Mouse (Mus musculus) CH12.LX (cell line): ENCODE data around the gene Anpep. TPM values are rescaled to one million over a fixed set of nuclear protein-coding genes. Genes with fewer than 3 reads are reported as not detected.

Experiments used
- DNase-seq: peaks from one replicate; pipeline ENCODE4 v3.0.0-alpha.2; 2013; ENCODE audit errors: extremely low read depth
- H3K27ac ChIP-seq: 2 replicates; pipeline ENCODE4 v1.5.1; 2012; ENCODE audit warnings: low read depth, mild to moderate bottlenecking, control low read depth, moderate library complexity; ENCODE audit not compliant: insufficient read depth
- H3K27me3 ChIP-seq: replicated peaks from 2 replicates; pipeline ENCODE3; 2012; ENCODE audit warnings: inconsistent platforms
- H3K36me3 ChIP-seq, 2 experiments: replicated peaks in 1 of 2; 2 replicates each; pipeline versions ENCODE3 to v1.6.1; 2012; ENCODE audit warnings: inconsistent platforms in 1 of 2, low read length in 1 of 2, mild to moderate bottlenecking in 1 of 2, mixed read lengths in 1 of 2, moderate library complexity in 1 of 2; ENCODE audit not compliant: control insufficient read depth in 1 of 2, insufficient read depth in 1 of 2
- H3K4me1 ChIP-seq, 2 experiments: 2 replicates each; pipeline ENCODE4 v1.6.1; 2012; ENCODE audit warnings: inconsistent platforms in 1 of 2, moderate library complexity in 1 of 2; ENCODE audit not compliant: insufficient read depth in 2 of 2, control insufficient read depth in 1 of 2
- H3K4me2 ChIP-seq: 2 replicates; pipeline ENCODE4 v1.6.1; 2012; ENCODE audit warnings: low read depth, mild to moderate bottlenecking, control low read depth; ENCODE audit not compliant: poor library complexity, insufficient read depth, severe bottlenecking
- H3K4me3 ChIP-seq, 3 experiments: fragments of 150-350 bp in 1 of 3; sonication (generic) in 1 of 3; replicated peaks in 1 of 3; 2 replicates each; pipeline versions ENCODE3 to v1.5.1; 2011 to 2012; ENCODE audit warnings: low read depth in 2 of 3, low read length in 2 of 3, mild to moderate bottlenecking in 2 of 3, moderate library complexity in 2 of 3, control low read depth in 1 of 3, improper control_type of control experiment in 1 of 3, inconsistent platforms in 1 of 3, mixed read lengths in 1 of 3; ENCODE audit not compliant: poor library complexity in 1 of 3
- H3K79me2 ChIP-seq: replicated peaks from 2 replicates; pipeline ENCODE4 v1.6.1; 2012; ENCODE audit warnings: mild to moderate bottlenecking, moderate library complexity; ENCODE audit not compliant: control insufficient read depth, poor library complexity, insufficient read depth, severe bottlenecking; ENCODE audit errors: extremely low read depth
- H3K9ac ChIP-seq: 2 replicates; pipeline ENCODE4 v1.6.1; 2012; ENCODE audit warnings: low read depth, mild to moderate bottlenecking, control low read depth, moderate library complexity; ENCODE audit not compliant: insufficient read depth
- H3K9me3 ChIP-seq: replicated peaks from 2 replicates; pipeline ENCODE3; 2012; ENCODE audit warnings: low read length, inconsistent platforms, mixed read lengths
- CHD1 ChIP-seq: IDR thresholded peaks from 2 replicates; pipeline ENCODE4 v1.6.1; 2012; ENCODE audit warnings: low read depth, low read length, improper control_type of control experiment, inconsistent platforms
- E2F4 ChIP-seq: IDR thresholded peaks from 2 replicates; pipeline ENCODE4 v1.6.1; 2011; ENCODE audit warnings: low read depth, low read length, improper control_type of control experiment; ENCODE audit not compliant: insufficient replicate concordance
- ELF1 ChIP-seq: IDR thresholded peaks from 2 replicates; pipeline ENCODE4 v1.6.1; 2014; ENCODE audit warnings: low read depth, mild to moderate bottlenecking, inconsistent platforms, low read length, improper control_type of control experiment
- EP300 ChIP-seq: IDR thresholded peaks from 2 replicates; pipeline ENCODE4 v1.6.1; 2011; ENCODE audit warnings: low read length, improper control_type of control experiment
- ETS1 ChIP-seq: conservative IDR thresholded peaks from 2 replicates; pipeline ENCODE4 v1.6.1; 2012; ENCODE audit warnings: low read depth, mild to moderate bottlenecking, inconsistent platforms, low read length, improper control_type of control experiment, moderate library complexity
- GABPA ChIP-seq: IDR thresholded peaks from 2 replicates; pipeline ENCODE4 v1.6.1; 2012; ENCODE audit warnings: low read depth, low read length, improper control_type of control experiment, inconsistent platforms; ENCODE audit not compliant: insufficient replicate concordance
- IRF4 ChIP-seq: IDR thresholded peaks from 2 replicates; pipeline ENCODE4 v1.6.1; 2014; ENCODE audit warnings: low read depth, mild to moderate bottlenecking, inconsistent platforms, low read length, improper control_type of control experiment
- JUN ChIP-seq: IDR thresholded peaks from 2 replicates; pipeline ENCODE4 v1.6.1; 2011; ENCODE audit warnings: low read depth, mild to moderate bottlenecking, low read length, improper control_type of control experiment, moderate library complexity; ENCODE audit not compliant: insufficient read depth
- JUND ChIP-seq: conservative IDR thresholded peaks from 2 replicates; pipeline ENCODE4 v1.6.1; 2011; ENCODE audit warnings: low read depth, low read length, improper control_type of control experiment
- KAT2A ChIP-seq: IDR thresholded peaks from 2 replicates; pipeline ENCODE4 v1.6.1; 2012; ENCODE audit warnings: low read length, improper control_type of control experiment, inconsistent platforms; ENCODE audit not compliant: insufficient replicate concordance
- MAFK ChIP-seq: IDR thresholded peaks from 2 replicates; pipeline ENCODE4 v1.6.1; 2011; ENCODE audit warnings: low read length, improper control_type of control experiment; ENCODE audit not compliant: insufficient replicate concordance
- MAZ ChIP-seq: IDR thresholded peaks from 2 replicates; pipeline ENCODE4 v1.6.1; 2012; ENCODE audit warnings: low read depth, mild to moderate bottlenecking, inconsistent platforms, low read length, improper control_type of control experiment, moderate library complexity
- NELFE ChIP-seq: IDR thresholded peaks from 2 replicates; pipeline ENCODE4 v1.6.1; 2011; ENCODE audit warnings: low read depth, low read length, improper control_type of control experiment
- PAX5 ChIP-seq: IDR thresholded peaks from 2 replicates; pipeline ENCODE4 v1.6.1; 2012; ENCODE audit warnings: low read length, inconsistent platforms, mixed read lengths
- RAD21 ChIP-seq: IDR thresholded peaks from 2 replicates; pipeline ENCODE4 v1.6.1; 2011; ENCODE audit warnings: low read depth, mild to moderate bottlenecking, low read length, improper control_type of control experiment, moderate library complexity
- SIN3A ChIP-seq: IDR thresholded peaks from 2 replicates; pipeline ENCODE4 v1.6.1; 2012; ENCODE audit warnings: low read length, improper control_type of control experiment, inconsistent platforms
- SMC3 ChIP-seq: IDR thresholded peaks from 2 replicates; pipeline ENCODE4 v1.6.1; 2011; ENCODE audit warnings: low read depth, low read length, improper control_type of control experiment
- TCF12 ChIP-seq: IDR thresholded peaks from 2 replicates; pipeline ENCODE4 v1.6.1; 2014; ENCODE audit warnings: low read depth, mild to moderate bottlenecking, inconsistent platforms, low read length, improper control_type of control experiment
- USF1 ChIP-seq: IDR thresholded peaks from 2 replicates; pipeline ENCODE4 v1.6.1; 2014; ENCODE audit warnings: low read depth, mild to moderate bottlenecking, inconsistent platforms, low read length, improper control_type of control experiment
- ZKSCAN1 ChIP-seq: IDR thresholded peaks from 2 replicates; pipeline ENCODE4 v1.6.1; 2012; ENCODE audit warnings: low read depth, inconsistent platforms, low read length, improper control_type of control experiment, borderline replicate concordance
- ZMIZ1 ChIP-seq: IDR thresholded peaks from 2 replicates; pipeline ENCODE4 v1.6.1; 2012; ENCODE audit warnings: low read depth, mild to moderate bottlenecking, inconsistent platforms, low read length, improper control_type of control experiment
- dilution Hi-C: fragments of 300-500 bp; cut with MboI; formaldehyde crosslinking; loops from 2 replicates; pipeline ENCODE4 v1.14.3; 2020; ENCODE audit warnings: low sequenced_read_pairs; ENCODE audit not compliant: extremely low pct_unique_long_range_greater_than_20kb, extremely low pct_ligation_motif_present
- in situ Hi-C: fragments of 300-500 bp; cut with MboI; formaldehyde crosslinking; loops from 3 replicates; pipeline ENCODE4 v1.14.3; 2019; ENCODE audit warnings: low sequenced_read_pairs, low pct_ligation_motif_present, low pct_unique_long_range_greater_than_20kb, mixed read lengths
- polyA plus RNA-seq: library from polyadenylated mRNA; unstranded; fragments of >175 nt; gene quantifications from 2 replicates; pipeline ENCODE4 v1.2.1, GENCODE M21; 2012; ENCODE audit warnings: low read depth; ENCODE audit not compliant: insufficient read length
- total RNA-seq, 2 experiments: library from RNA; depleted of rRNA; stranded (reverse); fragments of 300-350 nt in 1 of 2; fragments of >200 nt in 1 of 2; gene quantifications; 2 replicates each; pipeline ENCODE4 v1.2.3; 2012 to 2014

The Anpep gene
- total and polyA plus RNA-seq, 3 experiments = 0.25 to 0.60 TPM; not detected in 1

GRCm38 (mm10) chr7:79881901-79882300 lies 21.0 kb upstream of the Anpep start:
- DNase-seq = no peak
- no peak overlapping the region for H3K9ac ChIP-seq
- H3K79me2 ChIP-seq = no peaks in the 10 kb centered on the region
- H3K27me3 ChIP-seq = no peaks in the 10 kb centered on the region
- H3K4me2 ChIP-seq = no peak overlapping the region
- in situ Hi-C loops = no loop called here
- H3K4me1 ChIP-seq = peaks cover 0 to 5% of the 10 kb centered on the region in 2 experiments; a peak in 1 of 4 replicates
- H3K9me3 ChIP-seq = no peaks in the 10 kb centered on the region
- dilution Hi-C loops = no loop called here
- no peak for TF ChIP-seq NELFE
- TF ChIP-seq EP300 = no peak
- TF ChIP-seq ETS1 = no peak
- peaks cover 39 to 85% of the 10 kb centered on the region in 2 experiments for H3K36me3 ChIP-seq
- no peak overlapping the region for H3K4me3 ChIP-seq
- H3K27ac ChIP-seq = no peak overlapping the region

GRCm38 (mm10) chr7:79880998-79881397 lies 20.1 kb upstream of the Anpep start:
- H3K27me3 ChIP-seq = no peaks in the 10 kb centered on the region
- no peaks in the 10 kb centered on the region for H3K79me2 ChIP-seq
- peaks cover 0 to 5% of the 10 kb centered on the region in 2 experiments; a peak in 1 of 4 replicates for H3K4me1 ChIP-seq
- H3K36me3 ChIP-seq = peaks cover 39 to 87% of the 10 kb centered on the region in 2 experiments
- no peak overlapping the region for H3K9ac ChIP-seq
- no peak overlapping the region for H3K4me3 ChIP-seq
- no peak overlapping the region for H3K4me2 ChIP-seq
- no peaks in the 10 kb centered on the region for H3K9me3 ChIP-seq
- DNase-seq = no peak
- in situ Hi-C loops = no loop called here
- dilution Hi-C loops = no loop called here
- no peak overlapping the region for H3K27ac ChIP-seq
- TF ChIP-seq TCF12 (no peak), E2F4 (no peak), IRF4 (no peak), NELFE (no peak), ZMIZ1 (no peak), KAT2A (no peak), MAZ (no peak), USF1 (no peak), CHD1 (no peak)

GRCm38 (mm10) chr7:79880033-79880432 lies 19.2 kb upstream of the Anpep start:
- H3K9ac ChIP-seq = no peak overlapping the region
- H3K4me2 ChIP-seq = no peak overlapping the region
- H3K27me3 ChIP-seq = no peaks in the 10 kb centered on the region
- TF ChIP-seq GABPA (no peak), JUND (no peak), ELF1 (no peak), NELFE (no peak), SIN3A (no peak), RAD21 (no peak), ZKSCAN1 (no peak), MAFK (no peak), PAX5 (no peak), JUN (no peak), SMC3 (no peak)
- H3K36me3 ChIP-seq = peaks cover 32 to 85% of the 10 kb centered on the region in 2 experiments
- H3K4me1 ChIP-seq = peaks cover 3 to 5% of the 10 kb centered on the region in 2 experiments; a peak in 2 of 4 replicates
- no peak overlapping the region for H3K27ac ChIP-seq
- H3K79me2 ChIP-seq = no peaks in the 10 kb centered on the region
- no peak for DNase-seq
- in situ Hi-C loops = no loop called here
- no peak overlapping the region for H3K4me3 ChIP-seq
- dilution Hi-C loops = no loop called here
- no peaks in the 10 kb centered on the region for H3K9me3 ChIP-seq
